Mouse (Mus musculus) stomach, postnatal 0 days (tissue): ENCODE results near the gene Atp5d. TPM values are rescaled to one million over a fixed set of nuclear protein-coding genes. Genes with fewer than 3 reads are reported as not detected.
A peak's percentile ranks its signal among the peaks of the same experiment; 100 is the strongest.

Source experiments
- ATAC-seq: fragments of 200-750 bp; cut with Nextera tagmentation; 2 replicates; pipeline ENCODE4 v1.8.0; 2017; ENCODE audit not compliant: low FRiP score, low TSS enrichment
- DNase-seq: peaks from one replicate; pipeline ENCODE4 v3.0.0-alpha.2; 2016; ENCODE audit warnings: low spot score
- H3K27ac ChIP-seq: fragments of 300-500 bp; sonication (generic); replicated peaks from 2 replicates; pipeline ENCODE4 v1.5.1; 2014; ENCODE audit warnings: mild to moderate bottlenecking, control low read depth
- H3K27me3 ChIP-seq: fragments of 300-500 bp; sonication (generic); 2 replicates; pipeline ENCODE4 v1.6.1; 2014; ENCODE audit warnings: low read length; ENCODE audit not compliant: control insufficient read depth, insufficient read depth
- H3K36me3 ChIP-seq: fragments of 300-500 bp; sonication (generic); 2 replicates; pipeline ENCODE4 v1.6.1; 2014; ENCODE audit warnings: low read length, mixed read lengths; ENCODE audit not compliant: control insufficient read depth, insufficient read depth
- H3K4me1 ChIP-seq: fragments of 300-500 bp; sonication (generic); replicated peaks from 2 replicates; pipeline ENCODE4 v1.6.1; 2014; ENCODE audit warnings: antibody characterized with exemption; ENCODE audit not compliant: control insufficient read depth, insufficient read depth
- H3K4me2 ChIP-seq: fragments of 300-500 bp; sonication (generic); replicated peaks from 2 replicates; pipeline ENCODE4 v1.6.1; 2014; ENCODE audit warnings: low read depth, mild to moderate bottlenecking, control low read depth, moderate library complexity
- H3K4me3 ChIP-seq: fragments of 300-500 bp; sonication (generic); 2 replicates; pipeline ENCODE4 v1.5.1; 2014; ENCODE audit warnings: low read depth, low read length, control low read depth
- H3K9ac ChIP-seq: fragments of 300-500 bp; sonication (generic); 2 replicates; pipeline ENCODE4 v1.6.1; 2014; ENCODE audit warnings: mild to moderate bottlenecking, low read length, control low read depth, mixed read lengths
- H3K9me3 ChIP-seq: fragments of 300-500 bp; sonication (generic); 2 replicates; pipeline ENCODE4 v1.6.1; 2016; ENCODE audit warnings: low read length; ENCODE audit not compliant: control insufficient read depth
- CTCF ChIP-seq: IDR thresholded peaks from 2 replicates; pipeline ENCODE4 v1.5.1; 2016; ENCODE audit warnings: antibody characterized with exemption, low read depth, mild to moderate bottlenecking, moderate library complexity
- EP300 ChIP-seq: optimal IDR thresholded peaks from 2 replicates; pipeline ENCODE3; 2016; ENCODE audit warnings: antibody characterized with exemption
- WGBS: fragments of 180-500 bp; shearing (Covaris S2); extraction: QIAGEN DNeasy Blood & Tissue Kit; methylation state at CpG from one replicate; pipeline ENCODE4 v1.1.7; 2014; 5-methylcytosine and 5-hydroxymethylcytosine counted together
- polyA plus RNA-seq: library from polyadenylated mRNA; unstranded; fragments of >200 nt; fragmentation: Nextera tagmentation; extraction: Ambion mirVana; gene quantifications from 2 replicates; pipeline ENCODE4 v1.2.1, GENCODE M21; 2015

The Atp5d gene
- polyA plus RNA-seq, 1 experiment from 2014 or later: 705 TPM

DNA sequence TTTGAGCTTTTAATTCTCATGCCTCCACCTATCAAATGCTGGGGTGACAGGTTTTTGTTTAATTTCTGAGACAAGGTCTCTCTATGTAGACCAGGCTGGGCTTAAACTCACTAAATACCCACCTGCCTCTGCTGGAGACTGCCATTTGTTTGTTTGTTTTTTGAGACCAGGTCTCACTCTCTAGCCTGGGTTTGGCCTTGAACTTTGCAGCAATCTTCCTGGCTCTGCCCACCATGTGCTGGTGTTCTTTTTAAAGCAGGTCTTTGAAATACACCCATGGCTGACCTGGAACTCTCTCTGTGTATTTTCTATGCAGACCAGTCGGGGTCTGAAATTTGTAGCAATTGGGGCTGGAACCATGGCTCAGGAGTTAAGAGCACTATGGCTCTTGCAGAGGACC, 2.8 kb upstream of the Atp5d start:
- 83% methylated on average over 1 of the region's 1 CpGs for WGBS
- no peak overlapping the region for H3K9ac ChIP-seq
- no peak overlapping the region for H3K4me3 ChIP-seq
- no peak for DNase-seq
- peaks cover 14% of the 10 kb centered on the region; the same call in 1 of the 2 replicates for H3K36me3 ChIP-seq
- H3K27me3 ChIP-seq: no peaks in the 10 kb centered on the region
- no peaks in the 10 kb centered on the region for H3K4me1 ChIP-seq
- H3K27ac ChIP-seq: no peak overlapping the region
- no peaks in the 10 kb centered on the region for H3K9me3 ChIP-seq
- no peak for TF ChIP-seq EP300
- TF ChIP-seq CTCF: no peak
- ATAC-seq: no peak
- H3K4me2 ChIP-seq: no peak overlapping the region

DNA sequence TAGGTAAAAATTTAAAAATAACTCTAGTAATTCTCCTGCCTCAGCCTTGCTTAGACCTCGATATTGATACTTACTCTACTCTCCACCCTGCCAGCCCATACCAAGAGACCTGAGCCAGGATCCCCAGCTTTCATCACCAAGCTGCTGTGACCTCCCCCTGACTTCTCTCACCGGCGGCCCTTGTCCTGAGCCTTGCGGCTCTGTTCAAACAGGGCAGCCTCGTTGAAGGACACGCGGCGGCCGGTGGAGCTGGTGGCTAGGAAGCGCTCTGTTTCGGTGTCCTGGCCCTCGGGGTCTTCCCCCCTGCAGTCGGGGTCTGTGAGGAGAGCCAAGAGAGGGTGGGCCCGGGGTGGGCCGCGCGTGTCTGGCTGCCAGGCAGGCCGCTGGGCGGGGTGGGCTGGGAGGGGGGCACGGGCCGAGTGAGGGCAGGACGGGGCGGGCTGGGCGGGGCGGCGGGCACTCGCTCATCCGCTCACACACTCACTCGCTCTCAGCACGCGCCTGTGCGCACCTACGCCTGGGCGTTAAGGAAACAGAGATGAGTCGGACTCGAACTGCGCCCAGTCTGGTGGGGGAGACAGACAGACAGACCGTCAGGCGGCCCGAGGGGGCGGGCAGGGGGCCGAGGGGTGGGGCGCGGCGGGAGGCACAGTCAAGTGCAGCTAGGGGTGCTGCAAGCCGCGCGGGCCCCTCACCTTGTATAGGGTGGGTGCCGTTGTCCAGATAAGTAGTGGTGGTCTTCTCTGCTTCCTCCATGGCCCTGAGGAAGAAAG, 2.1 kb upstream of the Atp5d start:
- Histone ChIP-seq H3K27me3 (no peaks in the 10 kb centered on the region), H3K27ac (no peak overlapping the region), H3K9me3 (no peaks in the 10 kb centered on the region), H3K9ac (no peak overlapping the region), H3K4me1 (0 out of 2 replicates have a peak, but pooled peaks cover 2% of the 10 kb centered on the region), H3K4me3 (0 out of 2 replicates have a peak overlapping the region, but pooled peaks have one; percentile 0), H3K4me2 (peak overlapping the region; percentile 96), H3K36me3 (peaks cover 7% of the 10 kb centered on the region; the same call in 1 of the 2 replicates)
- ATAC-seq: no peak
- DNase-seq: peak; percentile 35
- TF ChIP-seq CTCF: no peak
- TF ChIP-seq EP300: no peak
- WGBS: 25% methylated on average over 37 of the region's 49 CpGs

DNA sequence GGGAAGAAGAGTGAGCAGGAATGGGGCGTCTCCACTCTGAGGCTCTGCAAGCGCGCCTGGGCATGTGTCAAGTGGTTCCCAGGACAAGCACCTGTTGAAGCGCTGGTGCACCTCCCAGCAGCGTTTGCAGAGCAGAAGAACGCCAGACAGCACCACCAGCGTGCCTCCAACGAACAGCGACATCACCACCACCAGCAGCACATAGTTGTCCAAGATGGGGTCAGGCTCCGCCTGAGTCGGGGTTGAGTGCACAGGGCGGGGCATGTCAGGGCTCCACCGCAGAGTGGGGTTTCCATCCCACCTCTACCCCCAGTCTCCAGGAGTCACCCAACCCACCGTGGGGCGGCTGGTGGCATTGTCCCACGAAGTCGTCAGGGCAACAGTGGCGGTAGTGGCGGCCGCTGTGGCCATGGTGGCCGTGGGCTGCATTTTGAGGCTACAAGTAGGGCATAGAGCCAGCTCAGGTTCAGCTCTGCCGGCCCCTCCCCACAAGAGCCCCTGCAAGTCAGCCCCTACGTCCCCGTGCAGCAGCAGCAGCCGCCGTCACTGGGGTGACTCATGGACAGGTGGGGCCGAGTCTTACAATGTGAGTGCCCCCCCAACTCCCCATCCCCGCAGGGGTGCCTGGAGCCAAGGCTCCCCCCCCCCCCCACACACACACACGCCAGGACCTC, 1.3 kb upstream of the Atp5d start:
- no peaks in the 10 kb centered on the region for H3K27me3 ChIP-seq
- H3K36me3 ChIP-seq: peaks cover 2% of the 10 kb centered on the region; the same call in 1 of the 2 replicates
- TF ChIP-seq EP300 (no peak), CTCF (no peak)
- H3K4me3 ChIP-seq: peak overlapping the region; percentile 0; the same call in 1 of the 2 replicates
- peak overlapping the region; percentile 96 for H3K4me2 ChIP-seq
- 0 out of 2 replicates have a peak, but pooled peaks cover 2% of the 10 kb centered on the region for H3K4me1 ChIP-seq
- DNase-seq (peak; percentile 71), ATAC-seq (no peak)
- 14% methylated on average over 28 of the region's 29 CpGs for WGBS
- no peak overlapping the region for H3K9ac ChIP-seq
- H3K9me3 ChIP-seq: no peaks in the 10 kb centered on the region
- H3K27ac ChIP-seq: peak overlapping the region; percentile 2; the same call in 1 of the 2 replicates

DNA sequence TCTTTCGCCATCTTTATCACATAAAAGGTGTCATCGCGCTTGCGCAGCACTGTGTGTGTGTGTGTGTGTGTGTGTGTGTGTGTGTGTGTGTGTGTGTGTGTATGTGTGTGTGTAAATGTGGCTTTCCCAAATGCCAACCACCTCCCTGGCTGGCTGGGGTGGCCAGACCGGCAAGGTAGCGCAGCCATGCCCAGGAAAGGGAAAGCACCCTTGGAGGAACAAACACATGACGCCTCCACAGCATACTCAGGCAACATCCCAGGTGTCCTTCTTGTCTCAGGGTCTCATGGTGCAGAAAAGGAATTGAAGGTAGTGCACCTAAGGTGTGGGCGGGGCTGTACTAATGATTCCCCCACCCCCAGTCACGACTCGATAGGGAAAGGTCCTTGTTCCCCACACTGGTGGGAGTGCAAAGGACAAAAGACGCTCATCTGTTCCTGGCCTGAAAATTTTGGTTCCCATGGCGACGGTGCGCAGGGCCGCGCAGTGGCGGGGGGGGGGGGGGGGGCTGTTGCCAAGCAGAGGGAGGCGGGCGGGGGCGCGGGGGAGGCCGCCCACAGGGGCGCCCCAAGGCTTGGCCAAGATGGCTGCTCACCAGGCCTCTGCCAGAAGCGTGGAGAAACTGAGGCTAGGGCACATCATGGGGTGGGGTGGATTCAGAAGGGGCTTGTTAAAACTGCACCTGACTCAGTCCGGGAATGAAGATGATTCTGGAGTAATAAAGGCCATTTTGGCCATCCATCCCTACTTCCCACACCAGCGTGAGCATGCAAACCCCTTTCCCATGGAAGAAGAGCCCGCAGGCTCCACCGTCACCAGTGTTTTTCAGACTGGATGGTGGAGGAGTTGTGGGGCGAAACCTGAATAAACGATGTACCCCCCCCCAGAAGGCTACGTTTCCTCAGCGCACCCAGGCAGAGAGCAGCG, 543 bp upstream of the Atp5d start:
- TF ChIP-seq CTCF: no peak
- no peak for TF ChIP-seq EP300
- H3K9ac ChIP-seq: peak overlapping the region; percentile 68; the same call in 1 of the 2 replicates
- ATAC-seq (no peak), DNase-seq (peak; percentile 65)
- H3K36me3 ChIP-seq: no peaks in the 10 kb centered on the region
- H3K9me3 ChIP-seq: no peaks in the 10 kb centered on the region
- WGBS: 5% methylated on average over 22 of the region's 33 CpGs
- peak overlapping the region; percentile 96 for H3K4me2 ChIP-seq
- H3K4me1 ChIP-seq: peaks cover 5% of the 10 kb centered on the region; the same call in 1 of the 2 replicates
- H3K27me3 ChIP-seq: no peaks in the 10 kb centered on the region
- H3K4me3 ChIP-seq: peak overlapping the region; percentile 58
- H3K27ac ChIP-seq: peak overlapping the region; percentile 76

DNA sequence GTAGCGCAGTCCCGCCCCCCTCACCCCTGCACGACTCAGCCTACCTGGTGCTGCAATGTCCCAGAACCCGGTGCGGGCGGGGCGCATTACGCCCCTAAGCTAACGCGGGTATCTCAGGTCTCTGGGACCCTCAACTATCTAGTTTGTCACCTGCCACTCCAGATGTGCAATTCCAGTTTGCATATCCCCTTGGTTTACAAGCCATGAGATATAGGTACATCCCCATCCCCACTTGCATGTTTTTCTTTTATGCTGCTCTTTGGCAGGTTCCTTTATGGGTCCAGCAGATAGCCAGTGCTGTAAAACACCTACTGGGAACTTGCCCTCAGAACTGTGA, 975 bp downstream of the Atp5d start:
- peak overlapping the region; percentile 58 for H3K4me3 ChIP-seq
- peak overlapping the region; percentile 68 for H3K9ac ChIP-seq
- ATAC-seq (no peak), DNase-seq (no peak)
- H3K4me1 ChIP-seq: peaks cover 5% of the 10 kb centered on the region; the same call in 1 of the 2 replicates
- H3K36me3 ChIP-seq: peaks cover 6% of the 10 kb centered on the region; the same call in 1 of the 2 replicates
- TF ChIP-seq CTCF (no peak), EP300 (no peak)
- 6% methylated on average over 9 of the region's 10 CpGs for WGBS
- no peaks in the 10 kb centered on the region for H3K27me3 ChIP-seq
- H3K4me2 ChIP-seq: peak overlapping the region; percentile 96
- peak overlapping the region; percentile 76 for H3K27ac ChIP-seq
- no peaks in the 10 kb centered on the region for H3K9me3 ChIP-seq
